Mouse (Mus musculus): Measurements from ENCODE around the gene Esr1.

DNA sequence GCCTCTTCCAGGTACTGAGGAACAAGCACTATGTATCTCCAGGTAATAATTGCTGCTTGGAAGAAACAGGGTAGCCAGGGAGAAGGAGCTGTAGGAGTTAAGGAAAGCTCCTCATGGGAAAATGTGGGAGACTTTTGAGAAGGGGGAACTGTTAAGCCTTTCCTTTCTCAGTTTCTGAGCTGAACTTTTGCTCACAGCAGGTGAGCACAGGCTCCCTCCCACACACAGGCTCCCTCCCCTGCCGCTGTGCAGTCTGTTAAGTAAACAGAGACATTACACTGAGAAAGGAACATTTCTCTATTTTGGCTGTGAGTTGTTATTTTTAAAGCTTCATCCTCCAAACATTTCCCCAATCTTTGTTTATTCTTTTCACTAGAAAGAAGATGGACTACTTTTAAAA lies 354.4 kb downstream of the Esr1 start:
- TF ChIP-seq POLR2A (IDR thresholded peaks at IDR 0.05; ENCODE audit: insufficient read length, low read depth) (no peak), POLR2AphosphoS2 (IDR thresholded peaks at IDR 0.05; ENCODE audit: insufficient read length, low read depth) (no peak), REST (IDR thresholded peaks at IDR 0.05; ENCODE audit: insufficient read depth, insufficient read length) (no peak), USF1 (IDR thresholded peaks at IDR 0.05; ENCODE audit: low read depth) (no peak)
